Mouse (Mus musculus): ENCODE measurements around the gene H13.

H13 gene

DNA sequence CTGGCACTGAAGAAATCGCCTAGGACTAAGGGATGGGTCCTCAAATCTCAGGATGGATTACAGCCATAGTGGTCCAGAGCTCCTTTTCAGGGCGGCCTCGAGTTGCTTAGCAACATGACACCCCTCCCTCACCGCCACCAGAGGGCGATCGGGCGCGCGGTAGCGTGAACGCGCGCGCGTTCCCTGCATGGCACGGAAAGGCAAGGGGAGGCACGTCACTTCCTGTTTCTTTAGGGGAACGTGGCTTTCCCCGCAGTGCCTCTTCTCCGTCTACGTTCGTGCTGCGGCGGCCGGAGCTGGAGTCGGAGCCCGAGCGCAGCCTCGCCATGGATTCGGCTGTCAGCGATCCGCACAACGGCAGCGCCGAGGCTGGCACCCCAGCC is at the start of gene H13:
Gene H13 (plus strand): TSS at position 206 of the 383 bp plus-strand sequence.
- peak; percentile 92 for DNase-seq

DNA sequence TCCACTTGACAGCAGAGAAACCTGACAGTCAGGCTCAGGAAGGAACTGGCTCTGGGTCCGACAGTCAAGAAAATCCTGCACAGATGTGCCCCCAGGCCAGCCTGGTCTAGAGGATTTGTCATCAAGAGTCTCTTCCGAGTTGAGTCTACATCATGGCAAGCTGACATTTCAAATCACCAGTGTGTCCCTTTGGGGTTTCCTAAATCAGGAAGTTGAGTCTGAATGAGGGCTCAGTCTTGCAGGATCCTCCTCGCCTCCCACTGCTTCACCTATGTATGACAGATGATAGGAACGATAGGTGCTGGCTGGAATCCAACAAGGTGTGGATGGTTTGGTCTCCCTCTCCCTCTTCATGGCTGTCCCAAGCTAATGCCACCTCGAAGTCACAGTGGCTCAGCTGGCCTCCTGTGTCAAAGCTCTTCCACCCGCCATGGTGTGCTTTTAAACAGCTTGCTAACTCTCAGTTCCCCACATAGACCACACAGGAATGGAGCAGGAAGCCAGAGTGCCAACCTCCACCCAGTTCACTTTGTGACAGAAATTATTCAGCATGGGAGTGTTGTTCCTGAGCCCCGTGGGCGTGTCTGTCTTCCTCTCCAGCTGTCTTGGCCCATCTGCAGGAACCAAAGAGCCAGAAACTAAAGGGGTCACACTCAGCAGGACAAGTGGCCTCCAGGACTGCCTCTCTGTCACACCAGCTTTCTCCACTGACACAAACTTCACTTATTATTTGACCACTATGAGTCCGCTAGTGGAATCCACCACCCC is 48.7 kb upstream of the H13 start:
- peak; percentile 46 for DNase-seq

DNA sequence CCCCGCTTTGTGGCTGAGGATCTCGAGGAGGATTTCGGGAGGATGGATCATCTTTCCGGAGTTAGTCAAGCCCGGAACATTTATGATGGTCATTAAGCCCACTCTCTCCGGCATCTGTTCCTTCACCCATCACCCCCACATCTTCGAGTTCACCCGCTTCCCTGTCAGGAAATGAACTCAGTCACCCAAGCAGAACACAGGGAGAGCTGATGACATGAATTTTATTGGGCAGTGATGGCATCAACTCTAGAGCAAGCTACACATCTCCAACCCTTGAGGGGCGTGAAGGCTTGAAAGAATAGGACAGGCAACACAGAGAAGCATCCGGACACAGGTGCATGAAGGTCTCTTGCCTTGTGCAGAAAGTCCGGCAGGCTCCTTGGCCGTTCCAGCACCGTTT is 47.1 kb upstream of the H13 start:
- DNase-seq: no peak

DNA sequence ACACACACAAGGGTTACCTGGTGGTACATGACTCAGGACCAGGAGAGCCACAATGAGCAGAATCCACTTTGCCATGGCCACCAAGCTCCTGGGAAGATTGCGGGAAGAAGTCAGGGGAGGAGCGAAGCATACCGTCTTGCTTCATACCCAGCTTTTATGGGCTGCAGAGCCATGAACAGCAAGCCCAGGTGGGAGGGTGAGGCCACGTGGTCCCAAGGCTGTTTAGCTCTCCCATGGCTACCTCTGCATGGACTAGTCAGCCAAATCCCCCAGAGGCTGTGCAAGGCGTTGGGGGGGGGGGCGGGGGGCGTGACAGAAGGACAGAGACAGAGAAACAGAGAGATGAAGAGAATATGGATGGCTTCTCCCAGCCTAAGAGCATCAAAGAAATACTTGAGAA is 46.3 kb upstream of the H13 start, which contains the start of gene Defb25:
Gene Defb25 (minus strand): TSS at position 101 of the 400 bp plus-strand sequence.
- no peak for DNase-seq

DNA sequence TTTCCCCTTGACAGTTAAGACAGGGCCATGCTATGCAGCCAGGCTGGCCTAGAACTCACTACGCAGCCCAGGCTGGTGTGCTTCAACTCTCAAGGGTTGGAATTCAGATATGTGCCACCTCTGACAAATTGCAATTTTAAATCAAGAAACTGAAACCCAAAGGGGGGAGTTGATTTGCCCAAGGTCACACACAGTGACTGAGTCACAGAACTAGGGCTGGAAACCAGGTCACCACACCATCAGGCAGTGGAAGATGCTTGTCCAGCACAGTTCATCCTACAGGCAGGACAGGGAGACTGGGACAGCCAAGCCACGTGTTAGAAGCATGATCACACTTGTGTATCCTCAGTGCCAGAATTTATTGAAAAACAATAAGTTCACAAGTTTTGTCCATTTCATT is 44.7 kb upstream of the H13 start:
- DNase-seq: no peak

DNA sequence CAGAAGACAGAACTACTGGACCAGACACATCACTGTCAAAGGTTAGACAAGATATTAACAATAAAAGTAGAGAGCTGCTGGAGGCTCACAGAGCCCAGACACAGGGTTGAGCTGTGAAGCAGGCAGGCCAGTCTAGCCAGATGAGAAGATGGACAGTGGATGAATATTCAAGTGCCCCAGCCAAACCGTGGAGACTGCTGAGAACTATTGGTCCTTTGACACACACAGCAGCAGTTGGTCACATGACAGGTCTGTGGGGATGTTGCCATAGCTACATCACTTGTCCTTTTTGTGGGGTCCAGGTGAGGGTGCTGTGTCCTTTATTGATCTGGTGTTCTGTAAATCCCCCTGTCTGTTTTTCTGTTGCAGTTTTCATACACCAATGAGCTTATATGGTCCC is 44.0 kb upstream of the H13 start:
- DNase-seq: no peak

DNA sequence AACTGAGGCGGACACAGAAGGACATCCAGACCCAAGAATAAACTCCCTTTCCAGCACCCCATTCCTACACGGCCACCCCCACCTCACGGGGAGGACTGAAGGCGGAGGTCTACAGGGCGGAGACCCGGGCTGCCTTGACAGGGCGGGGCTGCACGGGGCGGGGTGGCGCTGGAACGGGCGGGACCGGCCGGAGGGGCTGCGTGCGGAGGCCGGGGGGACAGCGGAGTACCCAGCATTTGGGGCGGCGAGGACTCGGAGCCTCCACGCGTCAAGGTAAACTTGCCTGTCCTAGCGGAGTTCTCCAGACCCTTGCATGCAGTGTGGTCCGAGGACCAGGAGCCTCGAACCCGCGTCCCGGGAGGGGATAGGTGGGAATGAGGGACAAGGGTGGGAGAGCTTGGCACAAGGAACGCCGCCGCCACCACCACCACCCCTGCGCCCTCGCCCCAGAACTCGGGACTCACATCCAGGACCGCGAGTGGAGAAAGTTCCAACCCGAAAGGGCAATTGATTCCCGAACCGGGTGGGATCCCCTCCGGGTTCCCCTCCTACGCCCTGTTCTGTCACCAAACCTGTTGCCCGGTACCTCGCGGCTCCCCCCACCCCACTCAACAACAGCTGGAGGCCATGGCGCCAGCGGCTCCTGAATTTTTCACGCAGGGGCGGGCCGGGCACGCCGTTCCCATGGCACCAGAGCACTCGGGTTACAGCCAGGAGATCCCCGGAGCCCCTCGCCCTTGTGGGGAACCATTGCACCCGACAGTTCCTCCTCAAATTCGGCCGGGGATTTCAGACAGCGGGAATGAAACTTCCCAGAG is 42.3 kb upstream of the H13 start, which contains the start of gene Rem1:
Gene Rem1 (plus strand): TSS at position 178 of the 818 bp plus-strand sequence.
- no peak for DNase-seq

DNA sequence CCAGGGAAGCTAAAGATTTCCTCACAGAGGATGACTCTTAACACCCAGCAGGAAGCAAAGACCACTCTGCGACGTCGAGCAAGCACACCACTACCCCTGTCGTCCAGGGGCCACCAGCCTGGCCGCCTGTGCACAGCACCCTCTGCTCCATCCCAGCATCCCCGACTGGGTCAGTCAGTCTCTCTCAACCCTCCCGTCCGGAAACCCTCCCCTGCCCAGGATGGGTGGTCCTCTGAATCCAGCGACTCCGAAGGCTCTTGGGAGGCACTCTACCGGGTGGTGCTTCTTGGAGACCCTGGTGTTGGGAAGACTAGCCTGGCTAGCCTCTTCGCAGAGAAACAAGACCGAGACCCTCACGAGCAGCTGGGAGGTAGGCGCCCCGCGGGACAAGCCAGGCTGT is 41.2 kb upstream of the H13 start:
- no peak for DNase-seq

DNA sequence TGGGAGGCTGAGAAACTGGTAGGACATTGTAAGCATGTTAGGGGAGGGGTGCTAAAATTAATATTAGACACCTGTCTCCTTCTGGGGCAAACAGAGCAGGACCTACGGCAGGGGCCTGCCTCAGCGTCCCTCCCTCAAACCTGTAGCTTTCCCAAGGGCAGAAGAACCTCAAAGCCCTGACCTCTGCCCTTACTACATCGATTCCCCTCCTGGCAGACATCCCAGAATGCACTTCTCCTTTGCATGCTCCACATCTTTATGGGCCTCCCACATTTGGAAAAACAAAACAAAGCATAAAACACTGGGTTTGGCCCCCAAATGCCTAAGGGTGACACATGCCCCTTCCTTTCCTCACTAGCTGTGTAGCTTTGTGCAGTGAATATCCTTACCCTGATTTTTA is 40.0 kb upstream of the H13 start:
- no peak for DNase-seq

DNA sequence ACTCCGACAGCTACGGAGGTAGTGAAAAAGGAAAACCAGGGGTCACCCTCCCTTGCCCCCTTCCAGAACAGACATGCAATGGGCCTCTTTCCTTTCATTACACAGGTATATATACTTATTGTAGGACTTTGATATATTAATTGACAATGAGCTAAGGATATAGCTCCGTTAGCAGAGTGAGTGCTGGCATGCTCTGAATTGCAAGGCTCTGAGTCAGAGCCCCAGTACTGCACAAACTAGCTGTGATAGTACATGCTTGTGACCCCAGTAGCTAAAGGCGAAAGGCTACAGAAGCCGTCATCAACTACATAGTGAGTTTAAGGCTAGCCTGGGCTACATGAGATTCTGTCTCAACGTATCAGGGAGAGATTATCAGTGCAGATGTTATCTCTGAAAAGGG is 39.4 kb upstream of the H13 start:
- no peak for DNase-seq

DNA sequence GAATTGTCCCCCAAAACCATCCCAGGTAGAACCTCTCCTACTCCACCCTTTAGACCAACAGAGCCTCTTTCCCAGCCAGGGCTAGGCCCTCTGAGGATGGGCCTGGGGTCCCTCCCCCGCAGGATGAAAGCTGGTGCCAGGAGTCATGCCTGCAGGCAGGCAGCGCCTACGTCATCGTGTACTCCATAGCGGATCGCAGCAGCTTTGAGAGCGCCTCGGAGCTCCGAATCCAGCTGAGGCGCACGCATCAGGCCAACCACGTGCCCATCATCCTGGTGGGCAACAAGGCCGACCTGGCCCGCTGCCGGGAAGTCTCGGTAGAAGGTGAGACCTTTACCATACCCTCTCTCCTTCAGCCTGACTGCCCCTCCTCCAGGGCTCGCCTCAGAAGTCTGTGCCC is 35.9 kb upstream of the H13 start:
- no peak for DNase-seq

DNA sequence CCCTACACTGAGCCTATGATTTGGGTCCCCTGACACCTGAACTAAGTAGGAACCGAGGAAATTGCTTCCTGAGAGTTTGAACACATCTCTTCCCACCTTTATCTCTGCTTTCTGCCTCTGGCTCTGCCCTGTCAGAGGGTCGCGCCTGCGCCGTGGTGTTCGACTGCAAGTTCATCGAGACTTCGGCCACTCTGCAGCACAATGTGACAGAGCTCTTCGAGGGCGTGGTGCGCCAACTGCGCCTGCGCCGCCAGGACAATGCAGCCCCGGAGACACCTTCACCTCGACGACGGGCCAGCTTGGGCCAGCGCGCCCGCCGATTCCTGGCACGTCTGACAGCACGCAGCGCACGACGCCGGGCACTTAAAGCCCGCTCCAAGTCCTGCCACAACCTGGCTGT is 35.0 kb upstream of the H13 start:
- DNase-seq: no peak

DNA sequence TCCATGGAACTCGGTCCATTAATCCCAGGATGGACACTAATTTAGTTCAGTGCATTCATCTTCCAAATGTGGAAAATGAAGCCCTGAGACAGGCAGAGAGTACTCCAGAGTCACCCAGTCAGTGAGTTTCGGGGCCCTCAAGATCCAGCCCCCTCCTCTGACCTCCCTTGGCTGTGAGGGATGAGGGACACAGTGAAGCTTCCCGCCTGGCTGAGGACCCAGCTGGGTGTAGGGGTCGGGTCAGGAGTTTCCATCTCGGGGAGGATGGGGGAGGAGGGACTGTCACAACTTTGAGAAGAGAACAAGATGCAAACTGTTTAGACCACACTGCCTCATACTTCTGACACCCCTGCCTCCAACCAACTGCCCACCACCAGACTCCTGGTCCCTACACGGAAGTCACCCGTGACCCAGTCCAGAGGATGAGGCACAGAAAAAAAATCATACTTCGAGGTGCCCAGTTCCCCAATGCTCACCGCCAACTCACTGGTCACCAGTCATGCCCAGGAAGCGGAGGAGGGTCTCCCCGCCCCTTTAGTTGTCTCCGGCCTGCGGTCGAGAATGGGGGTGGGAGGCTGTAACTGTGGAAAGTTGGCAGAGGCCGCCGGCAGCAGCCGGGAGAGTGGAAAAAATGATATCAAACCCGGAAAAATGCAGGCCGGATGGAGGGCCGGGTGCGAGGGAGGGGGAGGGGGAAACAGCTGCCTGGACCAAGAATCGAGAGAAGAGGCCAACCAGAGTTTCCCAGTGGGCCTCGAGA is 32.8 kb upstream of the H13 start:
- no peak for DNase-seq

DNA sequence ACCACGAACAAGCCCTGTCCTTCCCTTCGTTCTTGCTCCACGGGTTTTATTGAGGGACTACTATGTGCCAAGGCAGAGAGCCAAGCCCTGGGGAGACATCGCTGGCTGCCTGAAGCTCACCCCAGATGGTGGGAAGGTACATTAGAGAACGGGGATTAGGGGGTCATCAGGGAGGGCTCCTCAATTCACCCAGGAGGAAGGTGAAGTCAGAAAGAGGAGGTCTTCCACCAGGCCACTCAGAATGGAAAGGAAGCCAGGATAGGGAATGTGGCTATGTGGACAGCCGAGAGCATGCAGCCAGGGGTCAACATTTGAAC is 32.3 kb upstream of the H13 start:
- DNase-seq: no peak

DNA sequence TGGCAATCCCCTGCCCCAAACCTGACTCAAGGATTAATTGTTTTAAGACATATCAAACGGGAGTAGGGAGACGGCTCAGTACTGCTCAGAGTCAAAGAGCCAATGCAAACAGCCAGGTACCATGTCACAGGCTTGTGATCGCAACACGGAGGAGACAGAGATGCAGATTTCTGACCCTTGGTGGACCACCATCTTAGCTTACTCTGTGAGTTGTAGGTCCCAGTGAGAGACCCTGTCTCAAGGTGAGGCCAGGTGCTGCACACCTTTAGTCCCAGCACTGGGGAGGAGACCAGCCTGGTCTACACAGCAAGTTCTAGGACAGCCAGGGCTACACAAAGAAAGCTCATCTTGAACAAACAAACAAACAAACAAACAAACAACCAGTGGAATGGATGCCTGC is 31.9 kb upstream of the H13 start:
- no peak for DNase-seq

DNA sequence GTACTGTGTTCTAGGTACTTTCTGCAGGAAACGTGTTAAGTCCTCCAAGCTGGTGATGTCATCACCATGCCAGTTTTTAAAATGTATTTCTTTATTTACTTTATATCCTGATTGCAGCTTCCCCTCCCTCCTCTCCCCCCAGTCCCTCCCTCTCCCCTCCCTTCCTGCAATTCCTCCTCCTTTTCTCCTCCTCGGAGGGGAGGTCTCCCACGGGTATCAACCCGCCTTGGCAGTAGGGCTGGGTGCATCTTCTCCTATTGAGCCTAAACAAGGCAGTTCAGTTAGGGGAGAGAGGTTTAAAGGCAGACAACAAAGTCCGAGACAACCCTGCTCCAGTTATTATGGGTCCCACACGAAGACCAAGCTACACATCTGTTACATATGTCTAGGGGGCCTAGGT is 30.4 kb upstream of the H13 start:
- DNase-seq: no peak

DNA sequence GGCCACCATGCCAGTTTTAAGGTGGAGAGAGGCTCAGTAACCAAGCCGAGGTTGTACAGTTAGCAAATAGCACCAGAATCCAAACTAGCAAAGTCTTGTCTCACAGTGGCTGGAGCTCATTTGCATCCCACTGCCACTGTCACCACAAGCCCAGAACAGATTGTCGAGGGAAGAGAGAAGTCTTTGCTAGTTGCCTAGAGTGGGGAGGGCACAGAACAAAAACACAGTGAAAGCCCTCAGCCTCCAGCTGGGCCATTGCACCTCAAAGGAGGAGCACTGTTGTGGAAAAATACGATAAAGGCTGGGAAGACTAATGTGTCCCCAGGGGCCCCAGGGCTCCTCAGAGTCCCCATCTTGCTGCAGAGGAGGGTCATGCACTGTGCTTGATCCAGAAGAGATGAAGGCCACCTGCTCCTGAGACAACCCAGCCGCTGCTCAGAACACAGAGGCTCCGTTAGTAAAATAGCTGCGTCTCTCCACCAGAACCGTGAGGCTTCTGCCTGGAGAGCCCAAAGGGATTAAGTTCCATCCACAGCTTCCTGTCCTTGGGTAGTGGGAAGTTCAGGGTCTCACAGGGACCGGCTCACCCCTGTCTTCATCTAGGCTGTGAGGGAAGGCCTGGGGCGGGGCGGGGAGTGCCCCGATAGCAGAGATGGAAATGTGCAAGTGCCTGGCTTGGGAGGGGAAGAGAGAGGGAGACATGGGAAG is 29.7 kb upstream of the H13 start:
- DNase-seq: no peak

DNA sequence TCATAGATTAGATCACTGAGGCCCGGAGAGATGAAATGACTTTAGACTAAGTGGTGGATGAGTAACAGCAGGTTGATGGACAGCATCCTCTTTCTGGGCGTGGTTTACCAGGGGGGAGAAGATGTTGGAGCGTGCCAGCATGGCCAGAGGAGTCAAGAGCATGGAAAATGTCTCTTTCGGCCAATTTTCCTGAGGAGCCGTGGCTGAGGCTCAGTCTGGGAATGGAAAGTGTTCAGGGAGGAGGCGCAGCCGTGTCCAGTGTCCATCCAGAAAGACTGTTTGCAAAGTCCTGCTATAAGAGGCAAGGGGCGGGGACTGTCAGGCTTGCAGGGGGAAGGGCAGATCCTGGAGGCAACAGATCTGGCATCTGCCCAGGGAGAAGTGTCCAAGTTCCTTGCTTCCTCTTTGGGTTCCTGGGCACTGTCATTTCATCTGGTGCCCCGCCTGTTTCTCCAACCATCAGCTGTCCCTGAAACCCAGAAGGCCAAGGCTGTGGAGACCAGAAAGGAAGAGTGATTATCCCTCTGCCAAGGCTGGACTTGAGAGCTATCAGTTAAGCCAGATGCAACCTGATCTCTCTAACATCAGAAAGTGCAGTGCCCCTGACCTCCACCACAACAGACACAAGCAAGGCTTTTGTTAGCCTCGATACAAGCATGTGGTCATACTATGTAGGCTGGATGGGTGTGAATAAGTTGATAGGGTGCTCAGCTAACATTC is 16.2 kb upstream of the H13 start:
- no peak for DNase-seq

DNA sequence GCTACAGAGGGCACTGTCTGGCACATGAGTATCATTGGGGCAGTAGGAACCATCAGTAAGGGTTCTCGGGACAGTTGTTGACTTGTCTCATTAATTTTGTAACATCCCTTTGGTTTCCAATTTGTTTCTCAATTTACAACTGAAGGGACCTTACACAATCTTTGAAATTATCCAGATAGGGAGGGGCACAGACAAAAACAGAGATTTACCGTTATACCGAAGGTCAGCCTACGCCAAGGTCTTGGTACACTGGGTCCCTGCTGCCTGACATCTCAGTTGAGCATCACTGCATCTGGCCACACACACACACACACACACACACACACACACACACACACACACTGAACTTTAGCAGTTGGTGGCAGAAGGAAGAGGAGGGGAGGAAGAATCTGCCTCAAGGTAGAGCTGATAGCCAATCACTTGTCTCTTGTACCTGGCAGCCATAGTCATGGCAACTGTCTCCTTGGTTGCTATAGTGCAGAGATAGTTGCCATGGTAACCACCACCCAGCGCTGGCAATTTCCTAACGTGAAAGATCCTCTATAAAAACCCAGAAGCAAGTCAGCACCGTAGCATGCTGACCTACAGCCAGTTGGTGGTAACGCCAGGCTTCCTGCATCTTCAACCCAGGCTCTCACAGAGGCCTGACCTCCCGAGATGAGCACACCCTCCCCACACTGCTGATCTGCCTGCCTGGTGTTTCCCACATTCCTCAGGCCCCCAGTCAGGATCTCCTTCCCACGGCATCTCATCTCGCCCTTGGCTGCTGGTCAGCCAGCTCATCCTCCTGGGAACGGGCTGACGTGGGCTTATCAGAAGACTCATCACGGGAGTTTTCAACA is 15.2 kb upstream of the H13 start:
- DNase-seq: peak; percentile 87

DNA sequence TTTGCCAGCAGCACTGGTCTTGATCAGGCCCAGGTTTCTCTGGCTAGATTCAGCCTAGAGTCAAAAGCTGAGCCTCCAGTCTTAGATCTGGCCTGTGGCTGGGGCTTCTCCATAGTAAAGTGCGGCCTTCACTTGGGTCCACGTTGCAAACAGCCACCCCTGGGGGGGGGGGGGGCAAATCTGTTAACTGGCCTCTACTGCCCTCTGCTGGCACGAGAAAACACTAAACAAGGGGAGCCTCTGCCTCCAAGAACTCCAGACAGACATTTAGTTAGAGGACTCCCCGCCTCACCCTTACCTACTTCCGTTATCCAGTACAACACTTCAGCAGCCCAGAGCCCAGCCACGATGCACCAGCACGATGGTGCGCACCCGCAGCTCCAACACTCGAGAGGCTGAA is 11.9 kb upstream of the H13 start:
- no peak for DNase-seq

DNA sequence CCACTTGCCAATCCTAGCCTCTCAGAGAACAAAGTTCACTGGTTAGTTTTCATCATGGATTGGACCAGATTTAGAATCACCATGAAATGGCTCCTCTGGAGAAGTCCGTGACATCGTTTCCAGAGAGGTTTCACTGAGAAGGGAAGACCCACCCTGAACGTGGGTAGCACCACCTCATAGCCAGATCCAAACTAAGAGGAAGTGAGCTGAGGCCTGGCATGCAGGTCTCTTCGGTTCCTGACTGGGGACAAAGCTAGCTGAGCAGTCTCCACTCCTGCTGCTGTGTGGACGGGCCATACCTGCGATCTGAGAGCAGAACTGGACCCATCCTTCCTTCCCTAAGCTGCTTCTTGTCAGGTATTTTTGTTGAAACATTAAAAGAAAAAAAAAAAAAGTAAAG is 8.1 kb upstream of the H13 start:
- DNase-seq: no peak

Measured in right cerebral cortex, adult 18-20 months (tissue).